Mouse (Mus musculus) cerebellum, postnatal 4 days (tissue): ENCODE data around the gene Wasf2.

ENCODE experiments used
- DNase-seq, 2 experiments: peaks; one replicate each; pipeline ENCODE4 v3.0.0; 2022; ENCODE audit warnings: low spot score in 2 of 2, mixed read lengths in 1 of 2

The Wasf2 gene

GRCm38 (mm10) chr4:133201006-133201771 lies 70.9 kb downstream of the Wasf2 start:
- DNase-seq, result peak in 1 of 2 experiments; percentile 76

DNA sequence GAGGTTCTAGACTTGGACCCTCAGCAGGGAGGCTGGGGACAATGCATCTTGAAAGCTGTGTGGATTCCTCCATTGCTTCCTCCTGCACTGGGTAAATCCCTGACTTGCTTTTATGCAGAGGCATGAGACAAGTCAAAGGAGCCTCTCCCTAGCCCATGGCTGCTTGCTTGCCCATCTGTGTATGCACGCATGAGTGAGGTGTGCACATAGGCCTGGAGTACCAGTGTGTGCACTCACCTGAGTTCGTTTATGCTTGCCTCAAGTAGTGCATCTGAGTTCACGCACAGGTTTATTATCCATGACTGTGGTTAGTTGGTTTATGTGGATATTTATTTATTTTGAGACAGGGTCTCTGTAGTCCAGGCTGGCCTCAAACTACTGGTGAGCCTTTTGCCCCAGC lies 71.9 kb downstream of the Wasf2 start:
- DNase-seq, result no peak

DNA sequence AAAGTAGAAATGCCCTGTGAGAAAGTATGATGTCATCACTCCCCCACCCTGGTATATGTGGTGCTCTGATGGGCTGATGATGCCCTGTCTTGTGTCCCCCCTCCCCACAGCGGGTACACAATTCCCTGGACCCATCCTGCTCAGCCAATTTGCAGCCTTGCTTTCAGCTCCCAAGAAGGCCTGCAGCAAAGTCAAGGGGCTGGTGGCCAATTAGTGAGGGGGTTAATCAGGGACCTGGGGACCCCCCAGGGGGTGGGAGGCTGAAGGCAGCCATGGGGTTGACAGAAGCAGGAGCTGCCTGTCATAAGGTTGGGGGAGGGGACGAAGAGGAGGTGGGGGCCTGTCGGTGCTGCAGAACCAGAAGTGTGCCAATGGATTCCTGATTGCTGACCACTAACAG lies 73.3 kb downstream of the Wasf2 start:
- no peak for DNase-seq

GRCm38 (mm10) chr4:133204379-133204778 lies 74.1 kb downstream of the Wasf2 start:
- DNase-seq, result no peak

- peak in 1 of 2 experiments; percentile 63 for DNase-seq
Measured at GRCm38 (mm10) chr4:133209366-133209765, 79.1 kb downstream of the Wasf2 start.

GRCm38 (mm10) chr4:133210023-133210787 lies 79.9 kb downstream of the Wasf2 start:
- DNase-seq, result peak in 1 of 2 experiments; percentile 38

DNA sequence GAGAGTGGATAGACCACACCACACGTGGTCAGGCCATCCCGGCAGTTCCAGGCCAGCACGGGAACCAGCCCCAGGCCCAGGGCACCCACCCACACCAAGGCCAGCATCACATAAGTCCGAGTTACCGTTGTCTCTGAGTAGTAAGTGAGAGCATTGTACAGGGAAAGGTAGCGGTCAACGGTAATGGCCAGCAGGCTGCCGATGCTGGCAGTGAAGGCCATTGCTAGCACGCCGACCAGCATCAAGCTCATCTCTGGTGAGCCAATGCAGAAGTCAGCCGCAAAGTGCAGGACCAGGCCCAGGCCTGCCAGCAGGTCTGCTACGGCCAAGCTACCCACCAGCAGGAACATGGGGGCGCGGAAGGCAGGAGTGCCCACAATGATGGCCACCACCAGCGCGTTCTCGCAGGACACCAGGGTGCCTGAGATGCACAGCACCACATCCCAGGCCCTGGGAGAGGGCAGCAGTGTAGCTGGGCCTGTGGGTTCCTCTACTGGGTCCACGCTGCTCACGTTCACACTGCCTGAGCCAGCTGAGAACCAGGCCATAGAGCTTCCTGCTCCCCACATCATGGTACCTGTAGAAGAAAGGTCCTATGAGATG lies 80.6 kb downstream of the Wasf2 start:
- DNase-seq, result no peak

GRCm38 (mm10) chr4:133211751-133212561 lies 81.7 kb downstream of the Wasf2 start, which contains the start of the genes Cd164l2 and Gpr3:
TSS of gene Cd164l2 (plus strand) at chr4:133212131.
TSS of gene Gpr3 (minus strand) at chr4:133212536.
- no peak for DNase-seq

DNA sequence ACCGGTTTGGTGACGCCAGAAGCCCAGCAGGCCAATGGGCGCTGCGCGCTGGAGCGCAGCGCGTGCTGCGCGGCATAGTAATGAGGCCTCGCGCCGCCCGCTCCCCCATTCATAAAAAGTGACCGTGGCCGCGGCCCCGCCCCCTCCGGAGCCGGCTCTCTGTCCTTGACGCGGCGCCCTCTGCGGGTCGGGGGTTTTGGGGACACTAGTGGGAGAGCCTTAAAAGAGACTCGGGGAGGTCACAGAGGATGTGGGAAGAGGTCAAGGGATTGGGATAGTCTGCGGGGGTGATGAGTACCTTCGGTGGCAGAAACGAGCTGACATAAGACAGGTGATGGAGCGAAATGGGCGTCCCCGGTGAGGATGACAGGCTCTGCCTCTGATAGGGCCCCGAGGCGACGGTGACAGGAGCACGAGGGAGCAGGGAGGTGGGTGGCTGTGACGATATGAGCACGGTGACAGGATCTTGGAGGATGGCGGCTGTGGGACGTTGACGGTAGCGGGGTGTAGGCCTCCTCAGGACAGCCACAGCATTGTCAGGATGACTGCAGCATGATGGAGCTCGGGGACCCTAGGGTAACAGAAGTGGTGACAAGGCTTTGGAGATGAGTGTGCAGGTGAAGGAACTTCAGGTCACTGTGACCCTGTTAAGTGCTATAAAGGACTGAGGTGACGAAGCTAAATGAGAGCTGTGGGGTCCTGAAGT lies 82.4 kb downstream of the Wasf2 start:
- DNase-seq, result peak; percentile 65 to 85

DNA sequence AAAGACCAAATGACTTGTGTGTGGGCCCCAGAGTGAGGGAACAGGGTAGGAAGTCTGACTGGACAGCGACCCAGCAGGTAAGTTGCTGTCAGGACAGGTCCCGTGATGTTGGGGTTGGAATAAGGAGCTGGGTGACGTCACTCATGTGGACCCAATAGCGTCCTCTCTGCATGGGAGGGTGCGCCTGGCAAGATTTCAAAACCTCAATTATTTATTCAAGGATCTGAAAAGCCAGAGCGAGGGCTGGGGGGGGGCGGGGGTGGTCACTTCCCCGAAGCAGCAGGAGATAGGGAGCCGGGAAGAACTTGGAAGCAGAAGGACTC lies 82.9 kb downstream of the Wasf2 start:
- DNase-seq, result no peak

DNA sequence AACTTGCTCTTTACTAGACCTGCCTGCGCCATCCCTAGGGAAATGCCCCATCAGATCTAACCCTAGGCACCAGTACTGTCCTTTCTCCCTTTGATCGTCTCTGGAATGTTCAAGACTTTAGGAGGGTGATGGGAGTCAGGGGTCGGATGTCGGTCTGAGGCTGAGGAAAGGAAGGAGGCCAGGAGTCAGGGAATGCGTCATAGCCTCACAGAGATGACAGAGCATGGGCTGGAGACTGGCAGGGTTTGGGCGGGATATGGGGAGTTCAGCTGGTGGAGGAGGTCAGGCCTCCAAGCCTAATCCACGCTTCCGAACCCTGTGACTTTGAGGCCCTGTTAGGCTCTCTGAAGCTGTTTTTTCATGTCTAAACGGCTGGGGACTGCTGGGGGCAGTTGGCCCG lies 83.4 kb downstream of the Wasf2 start:
- no peak for DNase-seq

GRCm38 (mm10) chr4:133217641-133218040 lies 87.3 kb downstream of the Wasf2 start:
- peak in 1 of 2 experiments; percentile 78 for DNase-seq

DNA sequence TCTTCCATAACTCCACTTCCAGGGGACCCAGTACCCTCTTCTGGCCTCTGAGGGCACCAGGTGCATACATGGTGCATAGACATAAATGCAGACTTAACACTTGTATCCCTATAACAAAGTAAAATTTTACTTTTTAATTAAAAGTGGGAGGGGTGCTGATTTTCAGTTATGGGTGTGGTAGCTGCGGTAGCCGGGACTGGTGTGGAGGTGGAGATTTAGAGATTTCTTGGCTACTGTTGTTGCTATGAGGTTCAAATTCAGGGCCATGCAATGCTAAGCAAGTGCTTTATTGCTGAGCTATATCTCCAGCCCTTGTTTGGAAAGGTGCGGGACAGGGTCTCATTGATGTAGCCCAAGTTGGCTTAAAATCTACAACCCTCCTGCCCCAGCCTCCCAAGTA lies 88.4 kb downstream of the Wasf2 start:
- no peak for DNase-seq

GRCm38 (mm10) chr4:133220656-133221055 lies 90.4 kb downstream of the Wasf2 start:
- DNase-seq, result no peak

DNA sequence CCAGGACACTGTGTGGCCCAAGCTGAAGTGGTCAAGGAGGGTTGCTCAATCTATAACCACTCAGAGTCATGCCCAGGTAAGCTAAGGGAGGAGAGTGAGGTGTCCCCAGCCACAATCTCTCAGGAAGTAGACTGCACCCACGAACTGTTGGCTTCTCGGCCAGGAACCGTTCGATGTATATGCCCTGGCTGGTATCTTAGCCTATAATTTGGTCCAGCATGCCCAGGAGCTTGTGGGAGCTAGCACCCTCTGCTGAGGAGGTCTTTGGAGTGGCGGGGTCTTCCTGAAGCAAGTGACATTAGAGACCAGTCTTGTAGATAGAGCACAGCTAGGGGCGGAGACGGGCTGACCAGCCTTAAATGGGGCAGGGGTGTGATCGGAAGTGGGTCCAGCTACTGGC lies 91.4 kb downstream of the Wasf2 start:
- DNase-seq, result no peak

- DNase-seq, result no peak
Measured at GRCm38 (mm10) chr4:133223875-133224274, 93.6 kb downstream of the Wasf2 start.

- no peak for DNase-seq
Measured at GRCm38 (mm10) chr4:133226073-133226472, 95.8 kb downstream of the Wasf2 start.

GRCm38 (mm10) chr4:133227636-133228035 lies 97.3 kb downstream of the Wasf2 start:
- DNase-seq, result no peak

DNA sequence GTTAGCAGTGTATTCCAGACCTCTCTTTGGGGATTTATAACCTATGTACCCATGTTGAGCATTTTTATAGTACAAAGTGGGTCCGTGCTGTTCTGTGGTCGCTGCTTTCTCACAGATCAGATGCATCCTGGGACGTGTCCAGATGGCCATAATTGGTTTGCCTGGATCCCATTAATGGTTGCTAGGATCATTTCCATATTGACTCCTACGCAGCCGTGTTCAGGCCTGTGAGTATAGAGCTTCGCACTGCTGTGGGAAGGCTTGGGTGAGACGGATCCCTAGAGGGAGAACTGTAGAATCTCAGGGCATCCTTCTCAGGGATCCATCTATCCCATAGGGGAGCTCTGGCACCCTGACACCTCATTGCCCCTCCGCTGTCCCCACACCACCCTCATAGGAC lies 99.3 kb downstream of the Wasf2 start:
- DNase-seq, result no peak

DNA sequence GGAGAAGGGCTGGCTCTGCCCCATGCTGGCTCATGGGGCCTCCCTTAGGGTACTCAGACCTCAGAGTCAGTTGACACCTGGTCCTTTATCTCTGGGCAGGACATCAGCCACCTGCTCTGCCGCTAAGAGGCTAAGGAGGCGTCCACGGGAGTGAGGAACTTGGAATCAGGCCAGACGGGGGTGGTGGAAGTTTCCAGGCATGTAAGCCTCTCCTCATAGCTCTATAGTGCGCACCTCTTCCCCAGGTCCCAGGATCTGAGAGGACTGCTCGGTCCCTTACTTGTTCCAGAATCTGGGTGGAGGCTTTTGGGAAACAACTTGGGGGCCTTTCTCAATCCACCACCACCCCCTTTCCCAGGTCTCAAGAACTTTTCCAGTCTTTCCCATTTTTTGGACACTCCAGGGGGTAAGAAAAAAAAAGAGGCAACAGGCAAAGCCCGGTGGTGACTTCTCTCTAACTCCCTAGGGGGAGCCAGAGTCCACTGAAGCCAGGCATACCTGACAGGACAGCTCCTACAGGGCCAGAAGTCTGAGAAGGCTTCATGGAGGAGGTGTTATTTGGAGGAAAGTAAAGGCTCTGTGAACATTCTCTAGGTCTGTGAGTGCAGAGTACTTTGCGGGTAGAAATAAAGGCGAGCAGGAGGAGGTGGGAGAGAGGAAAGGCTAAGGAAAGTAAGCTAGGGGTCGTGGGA lies 103.1 kb downstream of the Wasf2 start:
- no peak for DNase-seq

GRCm38 (mm10) chr4:133234771-133235170 lies 104.5 kb downstream of the Wasf2 start:
- no peak for DNase-seq
